Mouse (Mus musculus): ENCODE results near the gene Cntnap5c.

DNA sequence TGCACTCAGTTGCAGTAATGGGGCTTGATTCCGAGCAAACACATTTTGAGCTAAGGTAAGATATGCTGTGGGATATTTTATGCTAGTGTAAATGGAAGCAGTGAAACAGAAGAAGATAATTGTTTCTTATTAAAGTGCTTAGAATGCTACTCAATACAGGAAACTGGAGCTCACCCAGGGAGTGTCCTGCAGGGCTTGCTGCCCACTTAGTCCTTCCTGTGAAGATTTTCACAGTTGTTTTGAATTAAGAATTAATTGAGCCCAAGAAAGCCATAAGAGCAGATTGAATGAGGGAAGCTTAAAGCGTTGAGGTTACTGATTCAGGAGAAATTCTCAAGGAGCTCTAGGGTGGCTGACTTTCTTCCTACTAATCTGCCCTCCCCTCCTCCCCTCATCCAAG, 586.9 kb downstream of the Cntnap5c start:
- no peak for TF ChIP-seq CTCF (conservative IDR thresholded peaks at IDR 0.05; ENCODE audit: insufficient read depth, insufficient read length, low read depth, low read length)
- TF ChIP-seq POLR2A (IDR thresholded peaks at IDR 0.05; ENCODE audit: low read depth, low read length) = no peak
